Mouse (Mus musculus) cerebellum, adult 9-10 months (tissue): ENCODE measurements around the gene Dctpp1.

Experiments used
- DNase-seq: peaks from one replicate; pipeline ENCODE4 v3.0.0; 2022

The Dctpp1 gene

DNA sequence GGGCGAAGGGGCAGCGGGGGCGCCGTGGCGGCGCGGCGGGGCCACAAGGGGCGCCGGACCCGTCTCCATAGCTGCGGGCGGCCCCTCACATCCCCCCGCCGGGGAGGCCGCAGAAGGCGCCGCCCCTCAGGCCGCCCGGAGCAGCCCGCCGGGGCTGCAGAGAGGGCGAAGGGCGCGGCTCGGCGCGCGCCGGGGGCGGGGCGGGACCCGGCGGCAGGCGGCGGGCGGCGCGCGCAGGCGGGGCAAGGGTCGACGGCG is 52.3 kb downstream of the Dctpp1 start, which contains the start of gene Tbc1d10b:
Gene Tbc1d10b, minus strand, starts transcription at position 174 of the 258 bp plus-strand sequence.
- DNase-seq: peak; percentile 71

DNA sequence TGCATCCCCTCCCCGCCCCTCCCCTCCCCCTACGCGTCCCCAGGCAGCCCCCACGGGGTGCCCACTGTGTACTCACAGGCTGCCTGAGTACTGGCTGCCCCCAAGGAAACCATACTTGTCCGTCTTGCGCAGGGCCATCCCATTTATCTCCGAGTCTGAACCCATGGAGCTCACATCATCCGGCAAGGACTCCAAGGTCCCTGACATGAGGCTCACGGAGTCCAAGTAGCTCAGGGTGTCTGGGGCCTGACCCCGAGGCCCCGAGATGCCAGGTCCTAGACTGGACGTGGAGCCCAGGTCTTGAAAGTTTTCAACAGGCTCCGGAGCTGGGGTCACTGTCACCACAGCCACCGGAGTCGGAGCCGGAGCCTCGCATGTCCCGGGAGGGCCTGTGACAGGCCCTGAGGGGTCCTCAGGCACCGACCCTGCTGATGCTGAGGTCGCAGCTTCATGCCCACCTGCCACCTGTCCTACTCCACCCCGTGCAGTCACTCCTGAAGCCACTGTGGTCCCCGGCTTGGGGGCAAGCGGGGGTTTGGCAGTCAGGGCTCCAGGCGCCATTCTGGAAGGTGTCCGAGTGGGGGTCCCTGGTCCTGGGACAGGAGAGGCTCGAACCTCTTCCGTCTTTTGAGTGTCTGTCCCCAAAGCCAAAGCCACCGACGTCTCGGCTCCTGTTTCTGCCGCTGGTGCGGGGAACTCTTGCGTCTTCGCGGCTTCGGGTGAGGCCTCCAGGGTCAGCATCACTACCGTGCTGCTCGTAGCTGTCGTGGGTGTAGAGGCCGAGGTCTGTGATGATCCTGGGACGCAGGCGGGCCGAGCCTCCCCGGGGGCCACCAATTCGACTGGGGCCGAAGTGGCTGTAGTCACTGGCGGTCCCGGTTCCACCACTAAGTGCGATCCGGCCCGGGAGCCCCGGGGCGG is 52.9 kb downstream of the Dctpp1 start:
- peak; percentile 72 for DNase-seq
